Mouse (Mus musculus) 416B (cell line): Measurements from ENCODE around the gene Foxp4.
"Not testable (repeated sequence)": the region's sequence is repeated elsewhere in the genome, so short reads cannot be mapped to it uniquely, and the experiment has no call there.

Experiments
- DNase-seq: peaks from one replicate; pipeline ENCODE4 v3.0.0; 2011; ENCODE audit warnings: low read depth

Foxp4 gene

DNA sequence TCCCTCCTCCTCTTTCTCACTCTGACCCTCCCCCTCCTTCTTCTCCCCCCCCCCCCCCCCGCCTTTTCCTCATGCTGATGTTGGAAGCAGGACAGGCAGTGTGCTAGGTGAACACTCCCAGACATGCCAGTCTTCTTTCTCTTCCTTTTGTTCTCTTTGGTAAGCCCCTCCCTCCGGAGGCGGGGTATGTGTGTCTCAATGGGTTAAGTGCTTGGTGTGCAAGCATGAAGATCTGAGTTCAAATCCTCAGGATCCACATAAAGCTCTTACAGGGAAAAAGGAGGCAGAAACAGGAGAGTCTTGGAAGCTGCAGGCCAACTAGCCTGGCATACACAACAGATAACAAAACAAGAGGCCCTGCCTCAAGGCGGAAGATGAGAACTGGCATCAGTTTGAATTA lies 71.1 kb downstream of the Foxp4 start:
- peak; percentile 26 for DNase-seq

DNA sequence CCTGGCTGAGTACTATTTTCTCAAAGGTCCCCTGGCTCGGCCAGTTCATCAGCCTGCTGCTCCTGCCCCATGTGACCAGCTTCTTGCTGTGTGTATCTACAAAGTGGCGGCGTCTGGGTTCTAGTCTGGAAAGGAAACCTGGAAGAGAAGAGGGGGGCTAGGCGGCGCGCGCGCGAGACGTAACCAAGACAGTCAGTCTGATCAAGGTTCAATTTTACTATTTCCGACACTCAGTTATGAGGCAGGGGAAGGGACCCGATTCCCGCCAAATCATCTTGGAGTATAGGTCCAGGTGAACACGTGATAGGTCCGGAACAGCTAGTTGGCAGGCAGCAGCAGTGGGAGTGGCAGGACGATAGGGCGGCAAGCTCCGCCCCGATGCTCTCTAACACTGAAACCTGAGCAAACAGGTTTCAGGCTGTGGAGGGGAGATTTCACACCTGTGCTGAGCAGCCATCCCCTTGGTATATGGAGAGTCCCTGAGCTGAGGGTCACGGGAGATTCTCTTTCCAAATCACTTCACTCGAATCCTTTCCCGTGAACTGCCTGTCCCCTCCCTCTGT lies 72.6 kb downstream of the Foxp4 start:
- not testable (repeated sequence) for DNase-seq

- no peak for DNase-seq
These were observed 73.7 kb downstream of the Foxp4 start for GRCm38 (mm10) chr17:47850639-47851314.

- DNase-seq: no peak
These were observed 74.4 kb downstream of the Foxp4 start for GRCm38 (mm10) chr17:47850035-47850434.

DNA sequence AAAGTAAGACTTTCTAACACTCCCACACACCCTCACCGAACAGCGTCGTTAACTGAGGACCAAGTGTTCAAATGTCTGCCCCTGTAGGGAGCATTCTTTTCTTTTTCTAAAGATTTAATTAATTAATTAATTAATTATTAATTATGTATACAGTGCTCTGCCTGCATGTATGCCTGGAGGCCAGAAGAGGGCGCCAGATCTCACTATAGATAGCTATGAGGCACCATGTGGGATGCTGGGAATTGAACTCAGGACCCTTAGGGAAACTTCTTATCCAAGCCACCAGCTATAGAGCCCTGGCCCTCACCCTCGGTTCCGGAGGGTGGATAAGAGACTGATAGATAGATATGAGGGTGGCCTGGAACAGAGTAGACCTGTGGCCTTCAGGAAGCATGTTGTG lies 76.5 kb downstream of the Foxp4 start:
- no peak for DNase-seq

- DNase-seq: no peak
These were observed 78.8 kb downstream of the Foxp4 start for GRCm38 (mm10) chr17:47845609-47846008.

DNA sequence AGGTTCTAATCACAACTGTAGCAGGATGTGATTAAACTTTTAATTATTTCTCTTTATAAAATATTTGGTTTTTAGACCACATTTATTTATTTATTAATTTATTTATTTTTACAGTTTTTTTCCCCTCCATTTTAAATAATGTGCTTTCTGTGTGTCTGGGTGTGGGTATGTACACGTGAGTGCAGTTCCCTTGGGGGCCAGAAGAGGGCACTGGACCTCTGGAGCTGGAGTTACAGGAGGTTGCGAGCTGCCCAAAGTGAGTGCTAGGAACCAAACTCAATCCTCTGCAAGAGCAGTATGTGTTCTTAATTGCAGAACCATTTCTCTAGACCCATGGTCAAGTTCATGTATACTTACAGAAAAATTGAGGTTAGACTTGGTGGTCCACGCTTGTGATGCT lies 81.0 kb downstream of the Foxp4 start:
- no peak for DNase-seq

DNA sequence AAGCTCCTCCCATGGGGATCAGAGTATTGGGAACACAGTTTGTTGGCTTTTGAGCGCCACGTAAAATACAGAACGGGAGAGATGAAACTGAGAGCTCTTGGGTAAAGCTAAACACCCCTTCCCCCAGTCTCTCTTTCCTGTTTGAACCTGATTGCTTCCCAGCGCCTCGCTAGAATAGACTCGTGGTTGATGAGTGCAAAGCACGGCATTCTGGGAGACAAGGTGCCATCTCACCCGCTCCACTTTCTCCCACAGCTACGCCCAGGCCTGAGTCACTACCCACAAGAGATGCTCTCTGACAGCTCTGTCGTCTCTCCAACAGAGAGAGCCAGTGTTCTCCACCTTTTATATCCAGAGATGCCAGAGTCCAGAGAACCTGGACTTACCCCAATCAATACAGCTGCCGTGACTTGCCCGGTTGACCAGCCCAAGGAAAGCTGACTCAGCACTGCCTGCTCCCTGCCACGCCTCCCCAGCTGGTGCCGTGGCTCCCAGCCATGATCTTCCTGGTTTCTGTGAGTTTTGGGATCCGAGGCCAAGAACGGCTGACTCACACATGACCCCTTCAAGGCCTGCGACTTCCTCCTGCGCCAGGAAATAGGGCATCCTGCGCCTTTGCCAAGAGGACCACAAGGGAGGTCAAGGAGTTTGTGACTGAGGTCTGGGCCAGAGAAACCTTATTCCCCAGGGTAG lies 82.4 kb downstream of the Foxp4 start:
- peak; percentile 87 for DNase-seq

DNA sequence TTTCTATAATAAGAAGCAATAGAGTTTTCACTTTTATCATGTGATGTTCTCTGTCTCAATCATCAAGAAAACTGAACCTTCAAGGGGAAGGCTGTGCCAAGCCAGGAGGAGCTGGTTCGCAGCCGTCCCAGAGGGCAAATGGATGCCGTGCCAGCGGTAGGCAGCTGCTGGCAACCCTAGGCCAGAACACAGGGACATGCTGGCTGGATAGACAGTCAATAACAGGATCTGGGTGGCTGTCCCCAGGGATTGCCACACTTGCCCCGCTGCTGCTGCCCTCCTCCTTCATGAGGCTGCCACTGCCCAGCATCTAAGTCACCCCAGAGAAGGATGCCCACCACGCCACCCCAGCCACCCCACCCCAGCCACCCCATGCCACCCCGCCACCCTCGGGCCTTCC lies 82.9 kb downstream of the Foxp4 start:
- no peak for DNase-seq

DNA sequence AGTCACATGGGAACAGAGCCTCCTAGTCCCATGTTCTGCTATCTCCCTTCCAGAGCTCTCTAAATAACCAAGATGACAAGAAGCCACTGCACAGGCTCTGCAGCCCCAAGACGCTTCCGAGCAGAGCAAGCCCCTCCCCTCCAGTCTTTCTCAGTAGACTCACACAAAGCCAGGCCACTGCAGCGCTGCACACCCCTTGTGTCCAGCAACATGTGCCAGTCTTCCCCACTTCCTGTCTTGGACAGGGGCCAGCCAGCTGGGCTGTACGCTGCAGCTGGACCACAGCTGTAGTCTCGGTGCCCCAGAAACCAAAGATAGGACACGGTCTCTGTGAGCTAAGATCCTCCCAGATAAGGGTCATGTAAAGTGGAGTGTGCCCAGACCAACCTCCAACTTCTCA lies 86.6 kb downstream of the Foxp4 start:
- DNase-seq: peak; percentile 92

DNA sequence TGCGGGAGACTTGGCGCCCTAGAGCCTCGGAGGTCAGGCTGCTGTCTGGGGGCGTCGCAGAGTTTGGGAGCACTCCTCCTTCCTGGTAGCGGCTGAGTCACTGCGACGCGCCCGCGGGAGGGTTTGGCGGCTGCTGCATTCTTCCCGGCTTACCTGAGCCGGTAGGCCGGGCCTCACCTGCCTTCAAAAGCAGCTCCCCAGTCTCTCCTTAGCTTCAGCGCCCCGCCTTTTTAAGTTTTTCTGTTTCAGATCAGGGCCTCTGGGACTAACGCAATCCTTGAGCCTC lies 90.0 kb downstream of the Foxp4 start, which contains the start of gene Mdfi:
Gene Mdfi (minus strand): TSS at position 210 of the 286 bp plus-strand sequence.
- DNase-seq: no peak

DNA sequence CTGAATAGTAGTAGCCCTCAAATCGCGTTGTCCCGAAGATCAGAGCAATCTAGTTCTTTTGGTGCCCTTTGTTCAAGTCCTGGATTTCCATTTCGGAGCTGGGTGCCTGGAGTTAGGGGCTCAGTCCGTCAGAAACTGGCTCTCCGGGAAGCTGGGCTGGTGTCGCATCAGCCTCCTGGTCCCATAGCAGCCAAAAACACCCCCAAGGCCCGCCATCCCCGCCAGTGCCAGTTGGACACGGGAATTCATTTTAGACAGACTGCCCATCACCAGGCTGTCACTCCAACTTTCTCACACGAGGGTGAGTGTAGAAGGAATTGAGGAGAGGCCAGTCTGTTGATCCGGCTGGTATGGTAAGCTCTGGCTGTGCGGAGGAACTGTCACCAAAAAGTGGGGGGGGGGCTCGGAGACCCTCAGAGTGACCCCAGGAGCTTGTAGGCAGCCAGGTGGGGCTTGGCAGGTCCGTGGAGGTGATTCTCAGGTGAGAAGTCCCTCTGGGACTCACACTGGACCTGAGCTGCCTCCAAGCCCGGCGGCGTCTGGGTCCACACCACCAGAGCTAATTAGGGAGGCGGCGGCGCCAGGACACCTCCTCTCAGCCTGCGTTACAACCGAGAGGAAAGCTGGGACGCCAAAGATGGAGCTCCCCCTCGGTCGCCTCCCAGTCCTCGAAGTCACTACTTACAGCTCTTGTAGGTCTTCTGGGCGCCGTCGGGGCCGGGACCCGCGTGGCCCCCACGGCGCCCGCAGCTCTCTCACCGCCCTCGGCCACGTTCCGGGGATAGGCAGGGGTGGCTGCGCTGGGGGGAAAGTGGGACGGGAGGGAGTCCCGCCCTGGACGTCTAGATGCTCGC lies 90.6 kb downstream of the Foxp4 start:
- no peak for DNase-seq

DNA sequence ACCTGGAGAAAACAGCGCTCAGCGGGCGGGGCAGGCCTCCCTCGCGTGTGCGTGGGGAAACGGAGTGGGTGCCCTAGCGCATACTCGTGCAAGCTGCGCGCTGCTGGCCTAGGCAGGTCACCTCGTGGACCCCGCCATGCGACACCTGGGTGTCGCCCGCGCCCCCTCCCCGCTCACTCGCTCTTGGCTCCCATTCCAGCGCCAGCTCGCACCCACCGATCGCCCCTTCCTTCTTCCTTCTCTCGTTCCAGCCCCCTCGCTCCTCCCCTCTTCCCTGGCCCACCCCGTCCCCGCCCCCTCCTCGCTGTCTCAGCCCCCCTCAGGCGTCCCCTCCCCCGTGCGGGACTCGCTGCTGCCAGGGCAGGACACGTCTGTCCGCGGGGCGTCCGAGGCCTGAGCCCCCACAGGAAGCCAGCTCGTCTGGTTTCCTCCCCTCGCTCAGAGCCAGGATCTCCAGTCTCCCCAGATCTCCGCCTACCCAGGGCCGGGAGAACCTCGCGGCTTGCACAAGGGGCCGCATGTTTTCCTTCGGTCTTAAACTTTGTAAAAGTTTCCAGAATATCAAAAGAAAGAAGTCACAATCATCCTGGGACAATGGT lies 91.3 kb downstream of the Foxp4 start:
- DNase-seq: peak; percentile 87

- DNase-seq: peak; percentile 48
These were observed 91.9 kb downstream of the Foxp4 start for GRCm38 (mm10) chr17:47832501-47833028.

- peak; percentile 33 for DNase-seq
These were observed 92.7 kb downstream of the Foxp4 start for GRCm38 (mm10) chr17:47831772-47832171.

DNA sequence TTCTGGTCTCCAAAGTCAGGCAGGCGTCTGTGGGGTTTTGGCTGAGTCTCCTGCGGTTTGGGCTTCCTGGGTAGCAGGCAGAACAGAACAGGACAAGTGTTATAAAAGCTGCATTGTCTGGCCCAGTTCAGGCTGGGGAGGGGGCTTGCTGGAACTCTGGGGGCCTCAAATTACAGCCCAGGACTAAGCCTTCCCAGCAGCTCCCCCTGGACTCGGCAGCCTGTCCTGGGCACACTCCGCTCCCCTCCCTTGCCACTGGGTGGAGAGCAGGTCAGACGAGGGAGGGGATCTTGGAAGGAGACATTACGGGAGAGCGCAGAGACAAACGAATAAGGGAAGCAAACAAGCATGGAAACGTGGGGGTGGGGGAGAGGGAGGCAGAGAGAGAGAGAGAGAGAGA lies 93.3 kb downstream of the Foxp4 start:
- DNase-seq: no peak

DNA sequence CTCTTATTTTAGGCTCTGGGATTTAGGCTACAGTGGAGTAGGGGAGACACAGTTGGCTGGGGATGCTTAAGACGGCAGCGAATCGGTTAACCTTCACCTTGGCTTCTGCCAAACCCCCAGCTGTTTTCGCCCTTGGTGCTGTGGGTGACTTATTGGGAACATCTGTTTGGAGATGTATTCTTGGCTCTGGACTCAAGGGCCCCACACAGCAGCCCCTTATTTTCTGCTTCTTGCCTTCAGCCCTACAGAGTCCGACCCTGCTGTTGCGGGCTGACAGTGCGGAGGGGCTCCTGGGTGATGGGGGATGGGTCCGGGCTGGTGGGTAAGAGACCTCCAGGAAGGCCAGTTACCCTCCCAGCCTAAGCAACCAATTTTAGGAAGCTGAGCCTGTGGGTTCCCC lies 103.1 kb downstream of the Foxp4 start:
- DNase-seq: no peak

- DNase-seq: no peak
These were observed 106.3 kb downstream of the Foxp4 start for GRCm38 (mm10) chr17:47818038-47818725.
